Mouse (Mus musculus): ENCODE measurements around the gene Tvp23a. TPM values are rescaled to one million over a fixed set of nuclear protein-coding genes. Genes with fewer than 3 reads are reported as not detected.

Gene Tvp23a
- total RNA-seq, 2 experiments from 2014 or later: 23.4 to 26.2 TPM

GRCm38 (mm10) chr16:10453872-10454582 lies 6.9 kb upstream of the Tvp23a start:
- DNase-seq: no peak

- DNase-seq: peak; percentile 61 to 70
These were observed 5.3 kb upstream of the Tvp23a start for GRCm38 (mm10) chr16:10452445-10452896.

- no peak for DNase-seq
These were observed 4.7 kb upstream of the Tvp23a start for GRCm38 (mm10) chr16:10451906-10452305.

- DNase-seq: no peak
These were observed 1.8 kb upstream of the Tvp23a start for GRCm38 (mm10) chr16:10448931-10449330.

- no peak for DNase-seq
These were observed 619 bp upstream of the Tvp23a start for GRCm38 (mm10) chr16:10447781-10448180.

- no peak for DNase-seq
These were observed 444 bp downstream of the Tvp23a start for GRCm38 (mm10) chr16:10446573-10447263.

GRCm38 (mm10) chr16:10443723-10444122 lies 3.4 kb downstream of the Tvp23a start:
- no peak for DNase-seq

- DNase-seq: no peak
These were observed 5.4 kb downstream of the Tvp23a start for GRCm38 (mm10) chr16:10441761-10442160.

- no peak for DNase-seq
These were observed 5.8 kb downstream of the Tvp23a start for GRCm38 (mm10) chr16:10441328-10441727.

GRCm38 (mm10) chr16:10438055-10438454 lies 9.1 kb downstream of the Tvp23a start:
- no peak for DNase-seq

- no peak for DNase-seq
These were observed 11.0 kb downstream of the Tvp23a start for GRCm38 (mm10) chr16:10436166-10436565.

GRCm38 (mm10) chr16:10433344-10433743 lies 13.8 kb downstream of the Tvp23a start:
- no peak for DNase-seq

GRCm38 (mm10) chr16:10432387-10432786 lies 14.8 kb downstream of the Tvp23a start:
- DNase-seq: no peak

GRCm38 (mm10) chr16:10431911-10432310 lies 15.3 kb downstream of the Tvp23a start:
- no peak for DNase-seq

- DNase-seq: no peak
These were observed 26.6 kb downstream of the Tvp23a start for GRCm38 (mm10) chr16:10420447-10421054.

GRCm38 (mm10) chr16:10417723-10418259 lies 29.4 kb downstream of the Tvp23a start:
- DNase-seq: no peak

GRCm38 (mm10) chr16:10416866-10417265 lies 30.3 kb downstream of the Tvp23a start:
- no peak for DNase-seq

GRCm38 (mm10) chr16:10415976-10416375 lies 31.2 kb downstream of the Tvp23a start:
- DNase-seq: peak; percentile 25 to 53

GRCm38 (mm10) chr16:10411764-10412746 lies 35.1 kb downstream of the Tvp23a start, which contains the start of gene Nubp1:
TSS of gene Nubp1 (plus strand) at chr16:10411948.
- peak; percentile 93 to 96 for DNase-seq

GRCm38 (mm10) chr16:10399160-10399559 lies 48.0 kb downstream of the Tvp23a start:
- peak; percentile 84 to 85 for DNase-seq

- no peak for DNase-seq
These were observed 48.4 kb downstream of the Tvp23a start for GRCm38 (mm10) chr16:10398755-10399154.
